Mouse (Mus musculus): Measurements from ENCODE around the gene Fgf22.

Fgf22 gene

GRCm38 (mm10) chr10:79754856-79755516, at the start of gene Fgf22:
Gene Fgf22, plus strand, starts transcription at chr10:79755076.
- peak; percentile 78 for DNase-seq

GRCm38 (mm10) chr10:79705951-79706350, 48.9 kb upstream of the Fgf22 start:
- no peak for DNase-seq

GRCm38 (mm10) chr10:79706406-79707094, 48.3 kb upstream of the Fgf22 start:
- DNase-seq: no peak

GRCm38 (mm10) chr10:79707162-79707561, 47.7 kb upstream of the Fgf22 start:
- DNase-seq: no peak

- DNase-seq: no peak
Measured at GRCm38 (mm10) chr10:79707759-79708158, 47.1 kb upstream of the Fgf22 start.

- DNase-seq: no peak
Measured at GRCm38 (mm10) chr10:79708668-79709067, 46.2 kb upstream of the Fgf22 start.

- no peak for DNase-seq
Measured at GRCm38 (mm10) chr10:79709307-79709706, 45.6 kb upstream of the Fgf22 start.

- DNase-seq: no peak
Measured at GRCm38 (mm10) chr10:79712029-79712428, 42.8 kb upstream of the Fgf22 start.

GRCm38 (mm10) chr10:79712499-79713126, 42.3 kb upstream of the Fgf22 start:
- peak; percentile 88 for DNase-seq

- DNase-seq: no peak
Measured at GRCm38 (mm10) chr10:79713163-79713562, 41.7 kb upstream of the Fgf22 start.

- DNase-seq: no peak
Measured at GRCm38 (mm10) chr10:79714996-79715395, 39.9 kb upstream of the Fgf22 start.

- no peak for DNase-seq
Measured at GRCm38 (mm10) chr10:79716254-79716987, 38.5 kb upstream of the Fgf22 start, which contains the start of gene Hcn2. Gene Hcn2, plus strand, starts transcription at chr10:79716634.

GRCm38 (mm10) chr10:79716988-79717355, 37.9 kb upstream of the Fgf22 start:
- DNase-seq: no peak

GRCm38 (mm10) chr10:79717640-79718357, 37.1 kb upstream of the Fgf22 start:
- peak; percentile 86 for DNase-seq

- no peak for DNase-seq
Measured at GRCm38 (mm10) chr10:79721089-79721488, 33.8 kb upstream of the Fgf22 start.

- DNase-seq: no peak
Measured at GRCm38 (mm10) chr10:79723047-79723446, 31.8 kb upstream of the Fgf22 start.

- no peak for DNase-seq
Measured at GRCm38 (mm10) chr10:79723692-79724091, 31.2 kb upstream of the Fgf22 start.

- peak; percentile 58 for DNase-seq
Measured at GRCm38 (mm10) chr10:79726090-79726489, 28.8 kb upstream of the Fgf22 start.

GRCm38 (mm10) chr10:79728323-79729249, 26.3 kb upstream of the Fgf22 start:
- DNase-seq: peak; percentile 46

- DNase-seq: peak; percentile 48
Measured at GRCm38 (mm10) chr10:79729357-79729965, 25.4 kb upstream of the Fgf22 start.

- DNase-seq: peak; percentile 32
Measured at GRCm38 (mm10) chr10:79732500-79732899, 22.4 kb upstream of the Fgf22 start.

Data from lung, postnatal 10 days (tissue).